Mouse (Mus musculus) gastrocnemius, postnatal 14 days (tissue): ENCODE results near the gene BC107364. TPM values are rescaled to one million over a fixed set of nuclear protein-coding genes. Genes with fewer than 3 reads are reported as not detected.
"Not testable (repeated sequence)": the region's sequence is repeated elsewhere in the genome, so short reads cannot be mapped to it uniquely, and the experiment has no call there.

ENCODE experiments used
- DNase-seq: peaks from one replicate; pipeline ENCODE4 v3.0.0; 2021; ENCODE audit warnings: mixed read lengths
- intact Hi-C: fragments of 180-260 bp; cut with DNase I; formaldehyde crosslinking; loops from one replicate; pipeline ENCODE4 v1.15.1; 2025; ENCODE audit warnings: low total_unique reads
- total RNA-seq, 2 experiments: library from RNA; stranded (reverse); gene quantifications; 2 replicates each; pipeline ENCODE4 v1.2.3; 2021

Gene BC107364
- total RNA-seq, 2 experiments from 2014 or later = not detected

DNA sequence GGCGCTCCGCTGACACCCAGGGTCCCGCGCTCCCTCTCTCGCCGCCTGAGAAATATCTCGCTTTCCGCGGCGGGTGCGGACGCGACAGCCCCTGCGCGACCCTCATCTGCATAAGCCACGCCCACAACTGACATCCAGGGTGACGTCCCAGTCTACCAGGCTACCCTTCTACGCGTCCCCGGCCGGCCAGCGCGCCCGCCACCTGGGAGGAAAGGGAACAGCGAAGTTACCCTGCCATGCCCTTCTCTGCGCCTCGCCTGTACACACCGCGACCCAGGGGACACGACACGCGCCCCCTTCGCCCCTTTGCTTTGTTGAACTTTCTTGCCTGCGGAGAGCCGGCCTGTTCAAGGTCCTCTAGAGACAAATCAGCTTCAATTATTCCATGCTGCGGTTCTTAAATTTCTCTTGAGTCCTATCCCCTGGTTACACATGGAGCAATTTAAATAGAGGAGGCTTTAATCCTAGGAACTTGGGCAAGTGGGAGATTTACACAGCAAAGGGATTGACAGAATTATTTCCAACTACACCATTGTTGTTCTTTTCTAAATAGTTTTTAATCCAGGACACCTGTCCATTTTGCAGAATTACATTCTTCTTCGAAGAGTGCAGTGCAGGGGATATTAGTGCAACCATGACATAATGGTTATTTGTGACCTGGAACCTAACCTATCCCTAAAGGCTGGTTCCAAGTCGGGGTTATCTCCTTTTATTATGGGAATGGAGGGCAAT, 34.9 kb upstream of the BC107364 start:
- intact Hi-C loops = not testable (repeated sequence)

DNA sequence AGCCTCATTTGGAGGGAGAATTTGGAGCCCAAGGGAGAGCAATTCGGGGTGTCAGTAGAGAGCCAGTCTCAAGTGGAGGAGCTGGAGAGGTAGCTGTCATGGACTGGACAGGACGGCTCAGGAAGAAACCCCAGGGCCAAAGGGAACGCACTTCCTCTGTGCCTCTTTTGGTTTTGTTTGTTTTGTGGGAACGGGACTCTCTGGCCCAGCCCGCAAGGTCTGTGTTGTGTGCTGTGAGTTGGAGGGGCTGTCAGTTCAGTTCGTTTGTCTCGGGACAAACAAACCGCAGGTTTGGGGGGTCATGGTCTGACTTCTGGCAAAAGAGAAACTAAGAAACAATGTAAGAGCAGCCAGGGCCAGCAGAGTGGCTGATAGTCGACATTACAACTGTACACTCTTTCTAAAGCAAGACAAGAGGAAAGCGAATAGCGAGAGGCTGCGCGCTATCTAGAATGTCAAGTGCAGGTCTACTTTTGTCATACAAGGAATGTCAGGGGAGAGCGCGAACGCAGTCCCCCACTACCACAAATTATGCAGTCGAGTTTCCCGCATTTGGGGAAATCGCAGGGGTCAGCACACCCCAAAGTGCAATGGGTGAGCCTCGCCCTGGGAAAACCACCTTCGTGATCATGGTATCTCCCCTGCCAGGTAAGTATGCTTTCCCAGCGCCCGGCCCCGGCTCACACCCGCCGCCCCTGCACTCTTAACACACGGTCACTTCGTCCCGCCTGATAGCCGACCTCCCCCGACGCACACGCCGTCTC, 34.1 kb upstream of the BC107364 start:
- DNase-seq, intact Hi-C loops: not testable (repeated sequence)

More for the DNA sequence above, 34.9 kb upstream of the BC107364 start:
- DNase-seq = not testable (repeated sequence)

DNA sequence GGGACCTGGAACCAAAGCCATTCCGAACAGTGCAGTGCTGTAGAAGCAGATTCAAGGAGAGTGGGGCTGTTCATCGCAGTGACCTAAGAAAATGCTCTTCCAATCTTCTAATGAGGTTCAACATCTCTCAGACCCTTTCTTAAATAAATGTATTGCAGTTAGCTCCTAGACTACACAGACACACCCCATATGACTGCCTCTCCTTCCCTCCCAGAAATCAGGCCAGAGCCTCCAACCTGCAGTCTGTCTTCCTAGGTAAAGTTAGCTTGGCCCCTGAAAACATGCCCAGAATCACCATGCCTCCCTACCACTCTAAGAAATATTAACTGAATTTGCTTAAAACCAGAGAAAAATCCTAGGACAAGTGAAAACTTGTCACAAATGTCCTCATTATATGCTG, 33.3 kb upstream of the BC107364 start:
- DNase-seq = no peak
- intact Hi-C loops = no loop called here

DNA sequence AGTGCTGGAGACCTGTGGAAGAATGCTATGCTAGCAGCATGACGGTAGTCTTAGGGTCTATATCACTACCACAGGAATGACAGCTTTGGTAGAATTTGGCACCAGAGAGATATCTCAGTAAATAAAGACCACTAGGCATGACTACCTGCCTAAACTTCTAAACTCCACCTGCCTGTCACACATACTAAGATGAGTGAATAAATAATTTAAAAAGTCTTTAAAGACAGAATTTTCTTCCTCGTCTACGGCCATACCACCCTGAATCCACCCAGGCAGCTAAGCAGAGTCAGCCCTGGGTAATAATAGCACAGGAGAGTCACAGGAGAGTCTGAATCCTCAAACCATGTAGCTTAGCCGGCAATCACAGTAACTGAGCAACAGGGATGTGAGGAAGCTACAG, 32.8 kb upstream of the BC107364 start:
- intact Hi-C loops = no loop called here
- DNase-seq = no peak

DNA sequence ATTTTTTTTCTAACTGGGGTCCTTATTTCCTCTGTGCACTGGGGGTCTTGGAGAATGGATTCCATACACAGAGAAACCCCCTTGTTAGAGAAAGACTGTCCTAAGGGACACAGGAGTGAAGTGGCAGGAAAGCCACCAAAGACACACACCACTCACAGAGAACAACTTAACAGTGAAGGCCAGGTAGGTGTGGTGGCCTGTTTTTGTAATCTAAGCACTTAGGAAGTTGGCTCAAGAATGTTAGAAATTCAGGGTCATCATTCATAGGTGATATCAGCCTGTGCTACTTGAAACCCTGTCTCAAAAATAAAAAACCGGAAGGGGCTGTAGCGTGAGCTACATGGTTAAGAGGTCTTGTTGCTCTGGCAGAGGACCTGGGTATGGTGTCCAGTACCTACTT, 31.8 kb upstream of the BC107364 start:
- no peak for DNase-seq

DNA sequence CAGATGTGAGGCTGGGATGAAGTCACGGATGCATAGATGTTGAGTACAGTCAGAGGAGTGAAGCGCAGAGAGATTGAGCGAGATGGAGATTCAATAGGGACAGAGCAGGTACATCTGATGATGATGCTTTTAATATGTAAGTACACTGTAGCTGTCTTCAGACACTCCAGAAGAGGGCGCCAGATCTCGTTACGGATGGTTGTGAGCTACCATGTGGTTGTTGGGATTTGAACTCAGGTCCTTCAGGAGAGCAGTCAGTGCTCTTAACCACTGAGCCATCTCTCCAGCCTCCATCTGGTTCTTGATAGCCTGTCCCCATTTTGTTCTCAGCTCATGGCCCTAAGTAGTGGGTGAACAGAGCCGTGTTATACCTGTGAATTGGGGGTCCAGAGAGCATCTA, 30.9 kb upstream of the BC107364 start:
- DNase-seq, intact Hi-C loops: not testable (repeated sequence)

More for the DNA sequence above, 31.8 kb upstream of the BC107364 start:
- intact Hi-C loops = no loop called here

DNA sequence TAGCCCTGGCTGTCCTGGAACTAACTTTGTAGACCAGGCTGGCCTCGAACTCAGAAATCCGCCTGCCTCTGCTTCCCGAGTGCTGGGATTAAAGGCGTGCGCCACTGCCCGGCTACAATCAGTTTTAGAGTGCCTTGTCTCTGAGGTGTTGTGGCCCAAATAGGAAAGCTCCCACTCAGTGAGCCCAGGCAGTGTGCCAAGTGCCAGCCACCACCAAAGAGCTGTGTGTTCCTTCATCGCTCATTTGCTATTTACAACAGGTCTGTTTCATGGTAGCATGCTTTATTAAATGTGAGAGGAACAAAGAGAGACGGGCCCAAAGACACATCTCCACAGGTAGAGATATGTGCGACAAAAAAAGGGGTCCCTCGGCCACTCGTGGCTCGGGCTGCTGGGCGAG, 30.3 kb upstream of the BC107364 start:
- no peak for DNase-seq
- intact Hi-C loops = no loop called here

DNA sequence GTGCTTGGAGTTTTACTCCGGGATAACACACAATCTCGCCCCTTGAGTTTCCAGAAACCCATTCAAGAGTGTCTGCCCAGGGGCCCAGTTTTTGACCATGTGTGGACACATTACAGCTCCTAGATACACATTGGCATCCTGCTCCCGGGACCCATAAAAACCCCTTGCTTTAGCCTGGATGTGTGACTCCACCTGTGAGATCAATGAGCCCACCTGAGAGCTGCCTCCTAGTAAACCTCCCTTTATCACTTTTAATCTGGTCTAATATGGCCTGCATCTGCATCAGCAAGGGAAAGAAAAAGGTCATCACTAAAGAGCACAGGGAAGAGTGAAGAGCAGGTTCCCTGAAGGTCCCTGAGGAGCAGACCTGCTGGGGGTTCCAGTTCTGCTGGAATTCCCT, 29.8 kb upstream of the BC107364 start:
- intact Hi-C loops = no loop called here

DNA sequence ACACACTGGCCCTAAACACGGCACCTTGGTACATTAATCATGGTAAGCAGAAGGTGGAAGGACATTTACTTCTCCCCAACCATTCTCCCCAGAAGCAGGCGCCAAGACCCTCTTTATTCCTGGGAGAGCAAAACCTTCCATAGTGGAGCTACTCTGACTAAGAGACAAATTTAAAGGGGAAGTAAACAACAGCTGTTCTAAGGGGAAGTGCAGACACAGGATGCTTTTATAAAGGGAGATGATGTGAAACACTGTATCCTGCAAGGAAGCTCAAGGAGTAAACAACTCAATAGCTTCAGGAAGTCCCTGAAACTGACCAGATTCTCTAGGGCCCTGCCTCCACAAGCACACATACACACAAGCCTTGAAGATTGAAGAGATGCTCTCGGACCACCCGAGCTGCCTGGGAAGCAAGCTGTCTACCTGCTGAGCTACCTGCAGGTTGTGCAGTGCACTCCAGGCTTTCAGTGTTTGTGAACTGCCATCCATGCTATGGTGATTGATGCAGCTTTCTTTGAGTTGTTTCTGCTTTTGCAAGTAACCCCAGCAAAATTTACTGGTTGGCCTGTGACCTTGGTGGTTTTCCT, 28.7 kb upstream of the BC107364 start:
- intact Hi-C loops = no loop called here
- DNase-seq = no peak

More for the DNA sequence above, 29.8 kb upstream of the BC107364 start:
- no peak for DNase-seq

DNA sequence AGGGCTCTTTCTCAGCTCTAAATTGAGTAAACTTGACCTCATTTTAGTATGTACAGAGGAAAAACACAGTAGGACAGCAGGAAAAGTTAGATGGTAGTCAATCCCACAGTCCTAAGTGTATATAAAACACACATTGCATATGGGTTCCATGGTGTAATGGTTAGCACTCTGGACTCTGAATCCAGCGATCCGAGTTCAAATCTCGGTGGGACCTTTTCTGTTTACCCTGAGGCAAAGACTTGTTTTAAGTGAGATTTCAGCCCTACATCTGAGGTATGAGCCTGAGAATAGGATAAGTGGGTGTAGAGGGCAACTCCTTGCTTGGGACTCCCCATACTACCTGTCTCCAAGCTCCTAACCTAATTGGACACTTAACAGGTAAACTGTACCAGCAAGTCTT, 27.1 kb upstream of the BC107364 start:
- DNase-seq = no peak
- intact Hi-C loops = no loop called here

DNA sequence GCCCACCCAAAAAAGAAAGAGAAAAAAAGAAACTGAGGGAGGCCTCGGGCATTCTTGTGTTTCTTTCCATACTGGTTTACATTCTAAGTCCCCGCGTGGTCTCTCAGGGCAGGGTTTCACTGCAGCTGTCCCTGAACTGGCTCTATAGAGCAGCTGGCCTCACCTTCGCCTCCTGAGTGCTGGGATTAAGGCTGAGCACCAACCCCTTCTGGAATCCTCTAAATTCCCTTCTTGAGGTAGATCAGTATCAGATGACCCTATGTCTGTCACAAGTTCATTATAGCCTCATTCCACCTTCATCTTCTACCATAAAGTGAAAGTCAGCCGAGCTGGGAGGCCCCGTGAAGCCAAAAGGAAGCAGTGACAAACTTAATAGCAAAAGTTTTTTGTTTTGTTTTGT, 25.5 kb upstream of the BC107364 start:
- no peak for DNase-seq
- intact Hi-C loops = no loop called here

DNA sequence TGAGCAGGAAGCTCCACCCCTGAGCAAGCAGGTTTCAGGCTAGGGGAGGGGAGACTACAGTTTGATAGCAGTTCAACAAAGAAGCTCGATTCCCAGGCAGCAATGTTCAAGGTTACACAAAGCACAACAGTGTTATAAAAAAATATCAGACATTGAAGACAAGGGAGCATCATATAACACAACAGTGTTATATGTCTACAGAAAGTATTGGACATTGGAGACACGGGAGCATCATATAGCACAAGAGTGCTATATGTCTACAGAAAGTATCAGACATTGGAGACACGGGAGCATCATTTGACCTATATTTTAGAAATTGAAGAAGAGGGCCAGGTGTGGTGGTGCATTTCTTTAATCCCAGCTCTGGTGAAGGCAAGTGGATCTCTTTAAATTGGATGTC, 25.0 kb upstream of the BC107364 start:
- DNase-seq = no peak
- intact Hi-C loops = no loop called here

DNA sequence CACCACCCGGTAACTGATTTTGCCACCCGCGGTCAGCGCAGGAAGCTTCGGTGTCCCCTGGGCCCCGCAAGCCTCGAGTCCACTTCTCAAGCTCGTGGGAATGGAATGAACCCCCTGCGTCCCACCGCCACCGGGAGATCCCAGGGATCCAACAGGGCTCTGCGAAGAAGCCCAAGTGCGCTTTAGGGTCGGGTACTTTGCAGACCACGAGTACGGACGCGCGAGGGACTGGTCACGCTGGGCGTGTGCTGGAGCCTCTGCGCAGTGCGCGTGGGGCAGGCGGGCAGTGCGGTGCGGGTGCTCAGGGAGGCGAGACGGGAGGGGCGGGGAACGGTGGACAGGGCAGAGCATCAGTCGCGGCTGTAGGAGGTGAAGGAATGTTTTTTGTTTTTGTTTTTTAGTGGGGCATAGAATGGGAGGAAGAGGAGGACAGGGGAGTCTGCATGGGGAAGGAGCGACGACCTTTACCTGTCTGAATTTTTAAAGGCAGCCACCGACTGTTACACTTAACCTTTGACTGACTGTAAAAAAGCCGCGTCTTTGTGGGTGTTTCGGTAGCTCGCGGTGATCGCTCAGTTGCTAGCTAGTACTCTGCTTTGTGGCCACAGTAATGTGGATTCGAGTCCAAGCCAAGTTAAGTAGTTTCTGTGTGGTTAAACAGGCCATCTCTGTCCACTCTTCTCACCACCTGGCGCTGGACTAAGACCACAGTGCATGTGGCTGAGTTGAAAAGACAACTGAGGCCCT, 23.0 kb upstream of the BC107364 start:
- intact Hi-C loops = no loop called here
- no peak for DNase-seq

DNA sequence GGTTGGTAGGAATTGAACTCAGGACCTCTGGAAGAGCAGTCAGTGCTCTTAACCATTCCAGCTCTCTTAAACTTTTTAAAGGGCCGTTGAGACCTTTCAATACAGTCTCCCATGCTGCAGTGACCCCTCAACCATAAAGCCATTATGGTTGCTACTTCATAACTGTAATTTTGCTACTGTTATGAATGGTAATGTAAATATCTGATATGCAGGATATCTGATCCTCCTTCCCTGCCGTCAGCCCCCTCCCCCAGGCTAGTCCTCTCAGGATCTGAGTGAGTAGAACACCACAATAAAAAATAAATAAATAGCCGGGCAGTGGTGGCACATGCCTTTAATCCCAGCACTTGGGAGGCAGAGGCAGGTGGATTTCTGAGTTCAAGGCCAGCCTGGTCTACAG, 21.4 kb upstream of the BC107364 start:
- intact Hi-C loops = not testable (repeated sequence)

DNA sequence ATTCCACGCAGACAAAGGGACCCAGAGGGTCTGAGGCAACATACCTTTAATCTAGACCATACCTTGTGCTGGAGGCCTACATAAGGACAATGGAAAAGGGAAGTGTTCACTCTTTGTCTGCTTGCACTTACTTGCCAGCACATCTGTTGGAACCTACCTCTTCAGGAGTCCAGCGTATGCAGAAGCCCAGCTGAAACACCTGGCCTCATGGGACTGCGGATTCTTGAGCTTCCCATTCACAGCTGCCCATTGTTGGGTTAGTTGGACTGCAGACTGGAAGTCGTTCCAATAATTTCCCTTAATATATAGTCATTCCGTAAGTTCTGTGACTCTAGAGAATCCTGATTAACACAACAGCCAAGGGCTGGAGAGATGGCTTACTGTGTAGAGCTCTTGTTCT, 20.0 kb upstream of the BC107364 start:
- intact Hi-C loops = no loop called here
- no peak for DNase-seq

More for the DNA sequence above, 21.4 kb upstream of the BC107364 start:
- not testable (repeated sequence) for DNase-seq

DNA sequence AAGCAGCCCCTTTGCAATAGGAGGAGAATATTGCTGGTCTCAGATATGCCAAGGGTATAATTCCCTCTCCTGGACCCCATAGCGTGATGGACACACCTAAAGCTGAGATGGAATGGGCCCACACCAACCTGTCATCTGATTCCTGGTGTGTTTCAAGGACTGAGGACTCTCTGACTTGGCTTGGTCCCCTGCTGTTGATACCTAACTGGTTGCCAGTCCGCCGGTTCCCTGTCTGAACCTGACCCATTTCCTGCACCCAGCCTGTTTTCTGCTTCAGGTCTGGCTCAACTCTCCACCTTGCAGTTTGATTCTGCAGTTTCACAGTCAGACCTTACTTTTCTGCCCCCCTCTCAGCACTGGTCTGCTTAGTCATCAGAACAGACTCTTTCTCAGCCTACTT, 17.5 kb upstream of the BC107364 start:
- intact Hi-C loops = no loop called here
- DNase-seq = no peak

DNA sequence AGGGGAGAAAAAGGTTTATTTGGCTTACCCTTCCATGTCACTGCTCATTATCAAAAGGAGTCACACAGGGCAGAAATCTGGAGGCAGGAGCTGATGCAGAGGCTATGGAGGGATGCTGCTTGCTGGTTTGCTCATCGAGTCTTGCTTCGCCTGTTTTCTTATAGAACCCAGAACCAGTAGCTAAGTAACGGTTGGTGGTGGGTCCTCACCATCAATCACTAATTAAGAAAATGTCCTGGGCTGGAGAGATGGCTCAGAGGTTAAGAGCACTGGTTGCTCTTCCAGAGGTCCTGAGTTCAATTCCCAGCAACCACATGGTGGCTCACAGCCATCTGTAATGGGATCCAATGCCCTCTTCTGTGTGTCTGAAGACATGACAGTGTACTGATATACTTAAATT, 16.2 kb upstream of the BC107364 start:
- DNase-seq, intact Hi-C loops: not testable (repeated sequence)

DNA sequence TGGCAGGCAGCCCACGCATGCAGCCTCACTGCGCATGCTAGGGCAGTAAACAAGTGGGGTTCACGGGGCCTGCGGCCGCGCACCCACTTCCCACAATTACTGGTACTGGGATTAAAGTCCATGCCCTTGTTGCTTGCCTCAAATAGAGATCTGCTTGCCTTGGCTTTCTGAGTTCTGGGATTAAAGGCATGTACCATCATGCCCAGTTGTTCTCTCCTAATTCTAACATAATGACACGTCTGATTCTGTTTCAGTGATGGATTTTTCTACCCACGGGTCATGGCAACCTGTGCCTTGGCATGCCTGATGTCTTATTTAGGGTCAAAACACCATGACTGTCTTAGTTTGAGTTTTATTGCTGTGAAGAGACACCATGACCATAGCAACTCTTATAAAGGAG, 15.5 kb upstream of the BC107364 start:
- no peak for DNase-seq
- intact Hi-C loops = no loop called here

DNA sequence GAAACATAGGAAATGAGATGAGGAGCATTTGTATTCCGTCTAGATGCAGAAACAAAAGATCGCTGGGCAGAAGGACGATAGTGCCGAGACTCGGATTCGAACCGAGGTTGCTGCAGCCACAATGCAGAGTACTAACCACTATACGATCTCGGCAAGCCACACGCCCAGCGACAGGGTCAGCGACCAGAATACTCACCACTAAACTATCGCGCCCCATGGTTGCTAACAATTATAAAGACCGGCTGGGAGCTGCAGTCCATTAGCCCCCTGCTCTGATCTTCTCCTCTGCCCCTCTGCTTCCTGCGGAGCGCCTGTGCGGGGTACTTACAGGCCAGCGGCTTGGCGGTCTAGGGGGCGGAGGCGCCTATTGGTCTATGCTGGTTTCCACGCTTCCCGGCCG, 11.8 kb upstream of the BC107364 start:
- intact Hi-C loops = no loop called here
- no peak for DNase-seq

DNA sequence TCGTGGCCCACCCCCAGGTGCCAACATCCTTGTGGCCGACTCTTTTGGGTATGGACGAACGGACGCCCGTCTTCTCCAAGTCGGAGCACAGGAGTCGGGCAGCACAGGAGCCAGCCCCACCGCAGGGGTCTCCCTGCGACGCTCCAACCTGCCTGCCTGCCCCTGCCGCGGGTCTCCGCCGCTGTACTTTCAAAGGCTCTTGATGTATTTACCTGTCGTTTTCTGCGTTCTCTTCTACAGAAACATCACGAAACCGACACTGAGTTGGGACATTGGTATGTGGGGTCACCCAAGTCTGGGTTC, 8.4 kb upstream of the BC107364 start:
- intact Hi-C loops, DNase-seq: not testable (repeated sequence)
